Mouse (Mus musculus) embryonic fibroblast, embryonic 13.5 days (primary cell): ENCODE measurements around the gene Adk.

ENCODE experiments used
- CTCF ChIP-seq: IDR thresholded peaks from 2 replicates; pipeline ENCODE4 v1.5.1; 2011; ENCODE audit warnings: mild to moderate bottlenecking, control low read depth, low read length, moderate library complexity, borderline replicate concordance; ENCODE audit not compliant: insufficient read depth
- POLR2A ChIP-seq: IDR thresholded peaks from 2 replicates; pipeline ENCODE4 v1.6.1; 2011; ENCODE audit warnings: low read depth, mild to moderate bottlenecking, control low read depth, low read length, moderate library complexity

DNA sequence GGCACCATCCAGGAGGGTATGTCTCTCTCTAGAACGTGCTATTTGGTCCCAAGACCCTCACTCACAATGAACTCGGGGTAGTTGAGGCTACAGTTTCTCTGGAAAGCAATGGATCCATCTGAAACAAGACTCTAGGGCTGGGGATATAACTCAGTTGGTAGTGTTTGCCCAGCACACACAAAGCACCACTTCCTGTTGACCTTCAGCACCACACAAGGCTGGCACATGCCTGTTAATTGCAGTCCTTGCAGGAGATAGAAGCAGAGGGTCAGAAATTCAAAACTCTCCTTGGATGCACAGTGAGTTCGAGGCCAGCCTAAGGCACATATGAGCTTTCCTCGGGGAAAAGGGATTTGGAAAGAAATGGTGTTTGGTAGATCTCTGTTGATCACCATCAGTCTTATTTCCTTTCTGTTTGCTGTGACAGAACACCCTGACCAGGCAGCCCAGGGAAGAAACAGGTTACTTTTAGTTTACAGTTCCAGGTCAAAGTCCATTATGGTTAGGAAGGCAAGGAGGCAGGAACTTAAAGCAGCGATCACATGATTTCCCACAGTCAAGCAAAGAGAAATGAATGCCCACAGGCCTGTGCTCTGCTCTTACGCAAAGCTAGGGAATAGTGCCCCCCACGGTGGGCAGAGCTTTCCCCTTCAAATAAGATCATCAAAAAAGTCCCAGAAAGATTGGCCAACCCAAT lies 403.4 kb downstream of the Adk start:
- TF ChIP-seq CTCF = no peak
- TF ChIP-seq POLR2A = no peak
